Comparison of ENCODE assay signal across 8 mouse cellular contexts in the genomic region with DNA sequence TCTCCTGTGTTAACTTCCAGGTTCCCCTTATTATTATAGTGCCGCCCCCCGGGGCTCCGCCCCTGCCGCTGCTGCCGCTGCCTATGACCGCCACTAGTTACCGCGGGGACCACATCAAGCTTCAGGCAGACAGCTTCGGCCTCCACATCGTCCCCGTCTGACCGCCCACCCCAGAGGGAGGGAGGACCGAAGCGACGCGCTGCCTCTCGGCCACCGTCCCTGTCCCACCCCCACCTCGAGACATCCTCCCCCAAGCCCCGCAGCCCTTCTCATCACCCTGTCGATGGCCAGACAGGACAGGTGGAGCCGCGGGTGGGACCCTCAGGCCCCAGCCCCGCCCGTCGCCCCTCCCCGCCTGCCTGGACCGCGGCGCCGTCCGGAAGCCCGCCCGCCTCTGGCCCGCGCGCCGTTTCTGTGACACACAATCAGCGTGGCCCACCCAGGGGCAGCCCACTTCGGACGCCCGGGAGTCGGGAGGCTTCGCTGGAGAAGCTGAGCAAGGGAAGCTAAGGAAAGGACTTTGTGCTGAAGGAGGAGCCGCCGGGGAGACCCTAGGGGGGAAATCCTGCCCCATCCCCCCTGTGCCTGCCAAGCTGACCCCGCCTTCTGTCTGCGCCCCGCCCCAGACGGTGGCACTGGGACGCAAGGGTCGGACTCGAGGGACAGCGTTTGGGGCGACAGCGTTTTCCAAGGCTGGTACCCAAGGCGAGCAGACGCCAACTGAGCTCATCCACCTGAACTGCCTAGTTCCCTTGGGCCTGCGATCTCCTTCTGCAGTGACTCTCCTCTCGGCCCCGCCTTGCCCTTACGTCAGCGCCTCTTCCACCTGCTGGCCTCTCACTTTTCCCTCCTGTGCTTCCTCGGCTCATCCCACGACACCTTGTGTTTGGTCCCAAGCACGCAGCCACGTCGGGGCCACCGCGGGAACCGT.
DNase-seq lines count a peak whose midpoint lies in the region; ATAC-seq and TF ChIP-seq lines count a peak whose summit lies in the region.

No protein-coding gene starts in this region.

- H3K4me3 ChIP-seq in embryonic fibroblast, embryonic 13.5 days (ENCODE audit: insufficient read depth, low read length), result peak overlapping the region; percentile 2
- H3K4me3 ChIP-seq in intestine, embryonic 14.5 days (ENCODE audit: low read depth, low read length), result peak overlapping the region; percentile 46
- H3K4me3 ChIP-seq in midbrain, postnatal 0 days (ENCODE audit: low read depth, low read length), result peak overlapping the region; percentile 42

- DNase-seq in cerebellum, adult 18-20 months, result peak; percentile 15
- no peak for DNase-seq in cerebellum, adult 11-12 months
- DNase-seq in B cell, adult 2 months, result peak; percentile 14 to 34
- DNase-seq in intestine, embryonic 14.5 days (ENCODE audit: low spot score), result peak; percentile 72
- DNase-seq in midbrain, postnatal 0 days (ENCODE audit: low spot score), result no peak
- DNase-seq in gastrocnemius, postnatal 36 days, result no peak

- ATAC-seq in intestine, embryonic 14.5 days (replicated peaks; ENCODE audit: low FRiP score, low TSS enrichment, low read depth), result peak; percentile 60; the same call in 1 of the 2 replicates
- ATAC-seq in midbrain, postnatal 0 days (ENCODE audit: low FRiP score), result 0 out of 2 replicates have a peak, but pooled peaks have one; percentile 31
- ATAC-seq in megakaryocyte-erythroid progenitor cell, adult 5-6 weeks (replicated peaks; ENCODE audit: low FRiP score, low TSS enrichment, poor library complexity, severe bottlenecking), result no peak

- no peak for TF ChIP-seq POLR2A in embryonic fibroblast, embryonic 13.5 days (IDR thresholded peaks at IDR 0.05; ENCODE audit: low read depth, low read length)

- no peaks in the 10 kb centered on the region for H3K36me3 ChIP-seq in intestine, embryonic 14.5 days (ENCODE audit: control insufficient read depth, insufficient read depth, low read length)
- H3K36me3 ChIP-seq in midbrain, postnatal 0 days (ENCODE audit: insufficient read depth, low read length), result no peaks in the 10 kb centered on the region

- intact Hi-C loops in gastrocnemius, postnatal 36 days (cut with DNase I), result no loop called here

- under 1% methylated on average over 63 of the region's 71 CpGs for WGBS in intestine, embryonic 14.5 days
- under 1% methylated on average over 52 of the region's 71 CpGs for WGBS in midbrain, postnatal 0 days

- TF ChIP-seq CTCF in embryonic fibroblast, embryonic 13.5 days (IDR thresholded peaks at IDR 0.05; ENCODE audit: borderline replicate concordance, insufficient read depth, low read length), result no peak
- no peak for TF ChIP-seq CTCF in midbrain, postnatal 0 days (IDR thresholded peaks at IDR 0.05)

- 0 out of 2 replicates have a peak overlapping the region, but pooled peaks have one; percentile 20 for H3K9ac ChIP-seq in intestine, embryonic 14.5 days (ENCODE audit: low read length)
- H3K9ac ChIP-seq in midbrain, postnatal 0 days (replicated peaks; ENCODE audit: low read length, poor library complexity, severe bottlenecking), result peak overlapping the region; percentile 55

- peaks cover 88% of the 10 kb centered on the region for H3K27me3 ChIP-seq in intestine, embryonic 14.5 days (replicated peaks; ENCODE audit: control insufficient read depth, insufficient read depth, low read length)
- H3K27me3 ChIP-seq in midbrain, postnatal 0 days (ENCODE audit: insufficient read depth, low read length), result peaks cover 69% of the 10 kb centered on the region

- peak overlapping the region; percentile 89 for H3K4me2 ChIP-seq in intestine, embryonic 14.5 days (ENCODE audit: low read length)
- peak overlapping the region; percentile 63 for H3K4me2 ChIP-seq in midbrain, postnatal 0 days (ENCODE audit: low read depth, low read length, poor library complexity, severe bottlenecking)

- H3K9me3 ChIP-seq in intestine, embryonic 14.5 days (ENCODE audit: control insufficient read depth, low read length), result no peaks in the 10 kb centered on the region
- no peaks in the 10 kb centered on the region for H3K9me3 ChIP-seq in midbrain, postnatal 0 days (ENCODE audit: low read length)

- H3K27ac ChIP-seq in embryonic fibroblast, embryonic 13.5 days (ENCODE audit: insufficient read depth, low read length), result no peak overlapping the region
- H3K27ac ChIP-seq in intestine, embryonic 14.5 days (ENCODE audit: low read depth), result no peak overlapping the region
- no peak overlapping the region for H3K27ac ChIP-seq in midbrain, postnatal 0 days (ENCODE audit: low read depth, low read length)

- H3K4me1 ChIP-seq in embryonic fibroblast, embryonic 13.5 days (ENCODE audit: control insufficient read depth, insufficient read depth, low read length), result no peaks in the 10 kb centered on the region
- peaks cover 13% of the 10 kb centered on the region; the same call in 1 of the 2 replicates for H3K4me1 ChIP-seq in intestine, embryonic 14.5 days (replicated peaks; ENCODE audit: control insufficient read depth, insufficient read depth, low read length)
- peaks cover 16% of the 10 kb centered on the region for H3K4me1 ChIP-seq in midbrain, postnatal 0 days (ENCODE audit: insufficient read depth, low read length)

Comparison
In these comparisons a context has a peak if more than half of its experiments do, and no peak if none do; other contexts are left out.
1. DNase-seq: peak in cerebellum, adult 18-20 months (2 of 2), B cell, adult 2 months (2 of 2) and intestine, embryonic 14.5 days (single experiment); none in cerebellum, adult 11-12 months (single experiment), midbrain, postnatal 0 days (single experiment) and gastrocnemius, postnatal 36 days (0 of 2).
2. Peak in every context shown above with its lines, with median percentiles within 50 percentile points of each other: H3K4me3 ChIP-seq.